Mouse (Mus musculus): ENCODE data around the gene Gm13420.
"Not testable (repeated sequence)": the region's sequence is repeated elsewhere in the genome, so short reads cannot be mapped to it uniquely, and the experiment has no call there.

Gm13420 gene

DNA sequence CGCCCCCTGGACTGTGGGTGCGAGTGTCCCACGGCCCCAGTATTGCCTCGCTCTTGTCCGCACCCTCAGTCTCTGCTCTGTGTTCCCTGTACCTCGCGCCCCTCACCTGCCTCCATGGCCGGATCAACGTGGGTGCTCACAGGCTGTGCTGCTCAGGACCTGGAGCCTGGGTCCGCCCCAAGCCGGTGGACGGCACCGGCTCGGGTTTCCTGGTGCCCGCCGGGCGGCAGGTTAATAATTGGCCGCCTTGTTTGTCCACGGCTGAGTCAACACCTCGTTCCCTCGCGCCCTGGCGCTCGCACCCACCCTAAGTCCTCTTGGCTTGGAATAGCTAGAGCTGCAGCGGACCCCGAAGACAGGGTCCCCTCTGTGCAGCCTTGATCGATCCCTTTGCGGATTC, at the start of gene Gm13420:
TSS of gene Gm13420 (minus strand) at position 189 of the 400 bp plus-strand sequence.
- no peak for DNase-seq (ENCODE audit: low spot score)

DNA sequence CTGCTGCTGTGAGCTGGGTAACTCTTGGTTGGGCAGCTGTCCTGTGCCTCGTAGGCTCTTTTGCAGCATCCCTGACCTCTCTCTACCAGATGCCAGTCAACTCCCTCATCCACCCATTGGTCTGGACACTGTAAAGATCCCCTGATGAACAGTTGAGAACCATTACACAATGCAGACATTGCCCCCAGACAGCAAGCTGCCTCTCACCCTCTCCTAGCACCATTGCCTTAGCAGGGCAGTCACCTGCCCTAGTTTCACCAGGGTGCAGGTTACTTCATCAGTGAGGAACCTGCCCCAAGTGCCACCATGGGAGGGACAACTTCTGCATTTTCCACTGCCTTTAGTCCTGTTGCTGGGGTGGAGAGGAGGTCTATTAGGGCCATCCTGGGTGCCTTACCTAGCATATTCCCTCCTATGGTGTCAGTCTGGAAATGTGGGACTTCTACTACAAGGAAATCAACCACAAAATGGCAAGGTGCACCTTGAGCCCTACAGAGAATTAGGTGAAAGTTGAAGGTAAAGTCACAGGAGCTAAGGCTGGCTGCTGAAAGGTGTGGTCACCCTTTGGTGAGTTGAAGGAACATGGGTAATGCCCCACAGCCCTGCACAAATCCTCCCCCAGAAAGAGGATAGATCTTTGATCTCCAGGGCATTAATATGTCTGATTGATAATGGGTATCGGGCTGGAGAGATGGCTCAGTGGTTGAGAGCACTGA, 41.4 kb upstream of the Gm13420 start:
- DNase-seq (ENCODE audit: low spot score), result no peak

DNA sequence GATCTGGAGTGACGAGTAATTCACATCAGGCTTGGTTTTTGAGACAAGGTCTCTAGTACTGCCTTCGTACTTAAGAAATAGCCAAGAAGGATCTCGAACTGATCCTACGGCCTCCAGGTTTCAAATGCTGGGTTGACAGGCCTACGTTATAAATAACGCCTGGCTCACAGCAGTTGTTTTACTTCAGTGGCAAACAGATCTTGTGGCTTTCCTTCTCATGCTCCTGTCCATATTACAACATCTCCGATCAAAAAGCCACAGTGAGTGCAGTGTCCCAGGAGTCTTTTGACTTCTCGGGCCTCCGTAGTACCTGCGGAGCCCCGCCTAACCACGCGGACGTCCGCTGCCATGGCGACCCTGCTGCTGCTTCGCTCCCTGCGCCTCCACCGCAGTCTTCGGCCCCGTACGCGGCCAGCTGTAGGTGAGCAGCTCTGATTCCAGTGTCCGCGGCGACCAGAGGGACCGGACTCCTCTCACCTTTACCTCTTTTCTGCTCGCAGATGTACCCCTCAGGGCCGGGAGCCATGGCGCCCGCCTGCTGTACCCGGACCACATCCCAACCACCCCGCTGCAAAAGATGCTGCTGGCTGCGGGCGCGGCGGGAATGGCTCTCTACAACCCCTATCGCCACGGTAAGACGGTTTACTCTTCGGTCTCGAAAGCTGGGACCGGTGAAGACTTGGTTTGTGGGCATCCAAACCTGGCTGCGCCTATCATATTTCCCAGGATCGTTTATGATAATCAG, 36.6 kb upstream of the Gm13420 start, which contains the start of gene Trub2:
TSS of gene Trub2 (minus strand) at position 566 of the 745 bp plus-strand sequence.
- DNase-seq (ENCODE audit: low spot score), result peak; percentile 68

DNA sequence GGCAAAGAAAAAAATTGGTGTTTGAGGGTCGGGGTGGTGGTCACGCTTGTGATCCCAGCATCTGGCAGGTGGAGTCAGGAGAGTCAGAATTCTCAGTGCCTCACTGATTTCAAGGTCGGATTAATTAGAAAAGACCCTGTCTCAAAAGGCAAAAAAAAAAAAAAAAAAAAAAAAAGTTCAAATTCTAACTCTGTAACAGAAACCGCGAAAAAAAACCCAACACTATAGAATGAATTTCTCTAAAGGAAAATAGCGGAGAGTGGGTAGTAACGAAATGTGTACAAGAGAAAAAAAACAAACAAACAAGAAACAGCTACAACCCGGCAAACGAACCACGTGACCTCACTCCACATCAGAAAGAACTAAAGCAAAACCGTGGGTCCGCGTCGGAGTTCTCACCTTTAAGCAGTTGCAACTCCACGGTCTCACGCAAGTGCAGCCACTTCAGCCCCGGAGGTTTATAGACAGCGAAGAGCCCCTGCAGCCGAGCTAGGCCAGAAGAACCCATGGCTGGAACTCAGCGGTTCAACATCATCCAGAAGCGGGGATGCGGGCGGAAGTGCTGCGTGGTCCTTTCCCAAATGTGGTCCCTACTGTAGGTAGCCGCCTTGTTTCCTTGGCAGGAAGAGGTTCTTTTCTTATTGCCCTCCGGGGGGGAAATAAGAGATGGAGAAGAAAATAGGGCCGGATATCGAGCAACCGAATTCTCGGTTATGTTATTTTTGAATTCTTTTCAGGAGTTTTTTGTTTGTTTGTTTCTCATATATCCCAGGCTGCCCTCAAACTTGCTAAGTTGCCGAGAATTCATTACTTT, 35.8 kb upstream of the Gm13420 start, which contains the start of gene Coq4:
TSS of gene Coq4 (plus strand) at position 390 of the 814 bp plus-strand sequence.
- DNase-seq (ENCODE audit: low spot score), result peak; percentile 83

- no peak for DNase-seq (ENCODE audit: low spot score)
Observed at GRCm38 (mm10) chr2:29784290-29784689, 32.8 kb upstream of the Gm13420 start.

- DNase-seq (ENCODE audit: low spot score), result not testable (repeated sequence)
Observed at GRCm38 (mm10) chr2:29781256-29781655, 29.8 kb upstream of the Gm13420 start.

DNA sequence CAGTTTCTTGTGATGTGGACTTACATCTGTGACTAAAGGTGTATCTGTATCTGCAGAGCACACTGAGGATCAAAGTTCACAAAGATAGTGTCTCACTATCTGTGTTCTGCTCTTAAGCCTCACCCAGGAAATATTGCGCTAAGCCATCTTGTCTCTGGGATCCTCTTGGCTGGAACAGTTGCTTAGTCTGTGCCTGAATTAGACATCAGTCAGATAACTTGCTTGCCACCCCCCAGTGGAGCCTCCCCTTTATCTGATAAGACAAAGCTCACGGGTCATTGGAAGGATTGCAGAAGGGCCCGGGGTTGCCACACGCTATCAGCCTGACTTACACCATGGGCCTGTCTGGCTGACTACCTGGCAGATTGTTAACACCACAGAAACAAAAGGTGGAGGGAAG, 21.8 kb upstream of the Gm13420 start:
- no peak for DNase-seq (ENCODE audit: low spot score)

GRCm38 (mm10) chr2:29771611-29772461, 20.4 kb upstream of the Gm13420 start:
- no peak for DNase-seq (ENCODE audit: low spot score)

DNA sequence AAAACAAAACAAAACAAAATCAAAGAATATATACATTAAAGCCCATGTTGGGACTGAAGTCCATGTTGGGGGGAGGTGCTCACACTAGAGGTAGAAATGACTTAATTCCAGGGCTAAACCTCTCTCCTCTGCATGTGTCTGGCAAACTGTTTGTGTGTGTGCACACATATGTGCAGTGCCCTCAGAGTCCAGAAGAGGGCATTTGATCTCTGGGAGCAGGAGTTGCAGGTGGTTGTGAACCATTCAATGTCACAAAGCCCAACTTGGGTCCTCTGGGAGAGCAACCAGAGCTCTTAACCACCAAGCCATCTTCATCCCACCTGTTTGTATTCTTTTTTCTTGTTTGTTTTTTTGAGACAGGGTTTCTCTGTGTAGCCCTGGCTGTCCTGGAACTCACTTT, 18.7 kb upstream of the Gm13420 start:
- no peak for DNase-seq (ENCODE audit: low spot score)

GRCm38 (mm10) chr2:29768901-29769300, 17.4 kb upstream of the Gm13420 start:
- no peak for DNase-seq (ENCODE audit: low spot score)

GRCm38 (mm10) chr2:29767976-29768709, 16.7 kb upstream of the Gm13420 start:
- no peak for DNase-seq (ENCODE audit: low spot score)

- peak; percentile 53 for DNase-seq (ENCODE audit: low spot score)
Observed at GRCm38 (mm10) chr2:29764831-29765230, 13.3 kb upstream of the Gm13420 start.

- no peak for DNase-seq (ENCODE audit: low spot score)
Observed at GRCm38 (mm10) chr2:29755693-29756092, 4.2 kb upstream of the Gm13420 start.

- no peak for DNase-seq (ENCODE audit: low spot score)
Observed at GRCm38 (mm10) chr2:29752397-29752796, 912 bp upstream of the Gm13420 start.

- no peak for DNase-seq (ENCODE audit: low spot score)
Observed at GRCm38 (mm10) chr2:29748499-29748898, 3.0 kb downstream of the Gm13420 start.

DNA sequence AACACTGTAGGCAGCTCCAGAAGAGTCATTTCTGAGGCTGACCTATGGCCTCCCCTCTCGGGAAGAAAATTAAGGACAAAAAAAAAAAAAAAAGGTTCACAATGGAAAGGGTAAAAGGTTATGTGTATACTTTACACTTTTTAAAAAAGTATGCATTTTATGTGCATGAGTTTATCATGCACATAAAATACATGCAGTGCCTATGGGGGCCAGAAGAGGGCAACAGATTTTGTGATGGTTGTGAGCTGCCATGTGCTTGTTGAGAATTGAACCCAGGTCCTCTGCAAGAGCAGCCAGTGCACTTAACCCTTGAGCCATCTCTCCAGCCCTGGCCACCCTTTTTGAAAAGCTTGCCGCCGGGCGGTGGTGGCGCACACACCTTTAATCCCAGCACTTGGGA, 3.6 kb downstream of the Gm13420 start:
- no peak for DNase-seq (ENCODE audit: low spot score)

DNA sequence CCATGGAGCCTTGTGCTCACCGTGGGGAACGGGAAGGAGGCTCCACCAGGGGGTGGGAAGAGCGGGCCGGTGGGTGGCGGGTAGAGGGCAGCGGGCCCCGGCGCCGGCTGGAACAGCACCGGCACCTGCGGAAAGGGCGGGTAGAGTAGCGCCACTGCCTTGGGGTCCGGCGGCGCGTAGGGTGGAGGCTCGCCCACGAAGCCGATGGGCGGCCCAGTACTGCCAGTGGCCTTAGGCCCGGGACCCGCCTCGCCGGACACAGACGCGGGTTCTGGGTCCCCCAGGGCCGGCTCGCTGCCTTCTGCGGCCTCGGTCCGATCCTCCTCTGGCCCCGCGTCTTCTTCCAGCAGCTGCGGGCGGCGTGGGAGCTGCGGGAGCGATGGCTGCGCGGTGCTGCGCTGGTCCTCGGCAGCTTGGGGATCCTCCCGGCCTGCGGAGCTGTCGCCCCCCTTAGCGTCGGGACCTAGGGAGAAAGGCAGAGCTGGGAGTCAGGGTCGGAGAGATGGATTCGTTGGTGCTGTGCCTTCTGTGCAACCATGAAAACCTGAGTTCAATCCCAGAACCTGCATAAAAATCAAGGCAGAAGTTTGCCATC, 4.2 kb downstream of the Gm13420 start:
- DNase-seq (ENCODE audit: low spot score), result no peak

DNA sequence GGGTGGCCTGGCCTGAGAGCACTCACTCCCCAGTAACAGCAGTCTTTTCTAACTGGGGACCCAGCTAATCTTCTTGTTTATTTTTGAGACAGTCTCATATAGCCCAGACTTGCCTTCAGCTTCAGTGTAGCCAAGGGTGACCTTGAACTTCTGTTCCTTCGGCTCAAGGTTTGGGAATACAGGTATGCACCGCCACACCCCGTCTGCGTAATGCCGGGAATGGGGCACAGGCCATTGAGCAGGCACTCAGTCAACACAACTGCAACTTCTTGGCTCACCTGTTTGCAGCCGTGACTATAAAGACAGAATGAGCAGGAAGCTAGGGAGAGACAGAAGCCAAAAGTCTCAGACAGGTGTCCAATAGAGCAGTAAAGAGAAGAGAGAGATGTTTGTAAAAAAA, 7.2 kb downstream of the Gm13420 start:
- DNase-seq (ENCODE audit: low spot score), result no peak

GRCm38 (mm10) chr2:29741207-29741606, 10.3 kb downstream of the Gm13420 start:
- DNase-seq (ENCODE audit: low spot score), result no peak

- DNase-seq (ENCODE audit: low spot score), result no peak
Observed at GRCm38 (mm10) chr2:29739368-29739767, 12.1 kb downstream of the Gm13420 start.

Data from ovary, postnatal 14 days (tissue).